Mouse (Mus musculus): ENCODE results near the gene Coro2b.

DNA sequence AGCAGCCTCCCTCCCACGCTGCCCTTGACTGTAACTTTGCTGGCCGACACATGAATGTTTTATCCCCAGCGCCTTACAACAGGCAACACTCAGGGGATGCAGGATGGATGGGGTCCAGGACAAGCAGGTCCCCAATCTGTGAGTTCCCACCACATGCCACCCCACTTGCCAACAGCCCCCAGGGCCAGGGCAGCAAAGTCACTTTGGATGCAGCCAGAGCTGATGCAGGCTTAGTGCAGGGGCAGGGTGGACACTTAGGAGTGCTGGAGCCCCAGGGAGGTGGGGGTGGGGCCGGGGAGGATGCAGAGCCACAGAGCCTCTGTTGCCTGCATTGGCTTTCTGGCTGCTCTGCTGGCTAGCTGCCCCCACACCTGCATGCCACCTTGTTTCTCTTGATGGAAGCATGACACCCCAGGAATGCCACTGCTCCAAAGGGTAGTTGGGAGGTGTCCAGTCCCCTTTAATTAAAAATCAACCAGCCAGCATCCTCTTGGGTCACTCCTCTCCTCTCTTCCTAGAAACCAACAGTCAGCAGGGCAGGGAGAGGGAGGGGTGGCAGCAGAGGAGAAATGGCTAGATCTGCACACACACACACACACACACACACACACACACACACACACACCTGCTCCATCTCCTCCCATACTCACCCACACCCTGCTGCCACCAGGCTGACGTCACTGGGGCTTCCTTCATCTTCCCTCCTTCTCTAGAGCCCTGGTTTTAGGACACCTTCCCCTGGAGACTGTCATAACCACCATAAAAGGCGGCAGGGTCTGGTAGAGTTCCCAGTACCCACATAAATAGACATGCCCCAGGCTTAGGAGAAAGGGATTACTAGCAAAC lies 19.5 kb downstream of the Coro2b start:
- TF ChIP-seq ZNF384 (IDR thresholded peaks at IDR 0.05; ENCODE audit: low read depth, low read length) (no peak), MAFK (IDR thresholded peaks at IDR 0.05; ENCODE audit: insufficient read depth, low read depth, low read length) (no peak), ZC3H11A (IDR thresholded peaks at IDR 0.05; ENCODE audit: borderline replicate concordance, low read depth, low read length) (no peak), HCFC1 (IDR thresholded peaks at IDR 0.05; ENCODE audit: borderline replicate concordance, insufficient read depth, low read length) (no peak)

Data from ES-E14 (cell line).